Mouse (Mus musculus) heart, embryonic 12.5 days (tissue): ENCODE measurements around the gene Cyb5r3. TPM values are rescaled to one million over a fixed set of nuclear protein-coding genes. Genes with fewer than 3 reads are reported as not detected.
"Not testable (repeated sequence)": the region's sequence is repeated elsewhere in the genome, so short reads cannot be mapped to it uniquely, and the experiment has no call there.

Experiments
- ATAC-seq: fragments of 200-750 bp; cut with Nextera tagmentation; 2 replicates; pipeline ENCODE4 v1.8.0; 2017; ENCODE audit warnings: moderate TSS enrichment, moderate library complexity; ENCODE audit not compliant: insufficient number of reproducible peaks, low FRiP score
- H3K27ac ChIP-seq: fragments of 300-500 bp; sonication (generic); 2 replicates; pipeline ENCODE4 v1.5.1; 2016; ENCODE audit warnings: mild to moderate bottlenecking, moderate library complexity; ENCODE audit not compliant: poor library complexity, severe bottlenecking
- H3K27me3 ChIP-seq: fragments of 300-500 bp; sonication (generic); replicated peaks from 2 replicates; pipeline ENCODE4 v1.6.1; 2016; ENCODE audit warnings: mild to moderate bottlenecking, moderate library complexity
- H3K36me3 ChIP-seq: fragments of 300-500 bp; sonication (generic); 2 replicates; pipeline ENCODE4 v1.6.1; 2016; ENCODE audit warnings: mild to moderate bottlenecking, moderate library complexity
- H3K4me1 ChIP-seq: fragments of 300-500 bp; sonication (generic); replicated peaks from 2 replicates; pipeline ENCODE4 v1.6.1; 2016; ENCODE audit warnings: mild to moderate bottlenecking
- H3K4me2 ChIP-seq: fragments of 300-500 bp; sonication (generic); 2 replicates; pipeline ENCODE4 v1.6.1; 2016; ENCODE audit warnings: mild to moderate bottlenecking, moderate library complexity
- H3K4me3 ChIP-seq: fragments of 300-500 bp; sonication (generic); 2 replicates; pipeline ENCODE4 v1.5.1; 2016; ENCODE audit warnings: mild to moderate bottlenecking
- H3K9ac ChIP-seq: fragments of 300-500 bp; sonication (generic); 2 replicates; pipeline ENCODE4 v1.6.1; 2016; ENCODE audit warnings: mild to moderate bottlenecking, moderate library complexity
- H3K9me3 ChIP-seq: fragments of 300-500 bp; sonication (generic); replicated peaks from 2 replicates; pipeline ENCODE4 v1.6.1; 2016; ENCODE audit warnings: mild to moderate bottlenecking, moderate library complexity
- WGBS: fragments of 180-500 bp; shearing (Covaris S2); methylation state at CpG from one replicate; pipeline ENCODE4 v1.1.7; 2016; 5-methylcytosine and 5-hydroxymethylcytosine counted together
- polyA plus RNA-seq: library from polyadenylated mRNA; unstranded; fragments of >200 nt; fragmentation: Nextera tagmentation; extraction: Ambion mirVana; gene quantifications from 2 replicates; pipeline ENCODE4 v1.2.1, GENCODE M21; 2016

The Cyb5r3 gene
- polyA plus RNA-seq, 1 experiment from 2014 or later: 136 TPM

DNA sequence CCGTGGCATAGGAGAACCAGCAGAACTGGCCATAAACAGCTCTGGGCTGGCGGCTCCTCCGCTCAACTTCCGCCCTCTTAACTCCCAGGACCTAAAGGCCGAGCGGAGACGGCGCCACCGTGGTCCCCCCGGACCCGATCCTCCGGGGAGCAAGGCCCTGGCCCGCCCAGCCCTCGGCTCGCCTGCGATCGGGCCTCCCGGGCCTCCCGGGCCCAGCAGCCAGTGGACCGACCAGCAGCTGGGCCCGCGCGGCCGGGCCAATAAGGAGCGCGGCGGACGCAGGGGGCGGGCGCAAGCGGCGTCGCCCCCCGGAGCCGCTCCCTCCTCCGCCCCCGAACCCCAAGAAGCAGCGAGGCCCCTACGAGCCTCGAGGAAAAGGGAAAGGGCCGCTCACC lies 23.6 kb downstream of the Cyb5r3 start:
- H3K4me1 ChIP-seq: peaks cover 8% of the 10 kb centered on the region
- H3K9ac ChIP-seq: peak overlapping the region; percentile 85
- H3K4me2 ChIP-seq: peak overlapping the region; percentile 93
- peak overlapping the region; percentile 94 for H3K27ac ChIP-seq
- peak; percentile 90 for ATAC-seq
- no peaks in the 10 kb centered on the region for H3K27me3 ChIP-seq
- H3K36me3 ChIP-seq: peaks cover 31% of the 10 kb centered on the region
- WGBS: under 1% methylated on average over 36 of the region's 41 CpGs
- H3K9me3 ChIP-seq: no peaks in the 10 kb centered on the region
- peak overlapping the region; percentile 65 for H3K4me3 ChIP-seq

GRCm38 (mm10) chr15:83148395-83148794 lies 24.0 kb downstream of the Cyb5r3 start:
- Histone ChIP-seq H3K4me3 (peak overlapping the region; percentile 65), H3K27ac (peak overlapping the region; percentile 94), H3K9ac (peak overlapping the region; percentile 85), H3K27me3 (no peaks in the 10 kb centered on the region), H3K36me3 (peaks cover 29% of the 10 kb centered on the region), H3K4me2 (peak overlapping the region; percentile 93), H3K9me3 (no peaks in the 10 kb centered on the region), H3K4me1 (peaks cover 10% of the 10 kb centered on the region)
- ATAC-seq: no peak
- 3% methylated on average over 21 of the region's 21 CpGs for WGBS

- WGBS: 85% methylated on average over 6 of the region's 6 CpGs
- Histone ChIP-seq H3K9ac (no peak overlapping the region), H3K36me3 (peaks cover 25% of the 10 kb centered on the region), H3K4me3 (no peak overlapping the region), H3K4me2 (no peak overlapping the region), H3K4me1 (peaks cover 31% of the 10 kb centered on the region), H3K9me3 (no peaks in the 10 kb centered on the region), H3K27ac (no peak overlapping the region), H3K27me3 (no peaks in the 10 kb centered on the region)
- no peak for ATAC-seq
Measured at GRCm38 (mm10) chr15:83145541-83145940, 26.9 kb downstream of the Cyb5r3 start.

DNA sequence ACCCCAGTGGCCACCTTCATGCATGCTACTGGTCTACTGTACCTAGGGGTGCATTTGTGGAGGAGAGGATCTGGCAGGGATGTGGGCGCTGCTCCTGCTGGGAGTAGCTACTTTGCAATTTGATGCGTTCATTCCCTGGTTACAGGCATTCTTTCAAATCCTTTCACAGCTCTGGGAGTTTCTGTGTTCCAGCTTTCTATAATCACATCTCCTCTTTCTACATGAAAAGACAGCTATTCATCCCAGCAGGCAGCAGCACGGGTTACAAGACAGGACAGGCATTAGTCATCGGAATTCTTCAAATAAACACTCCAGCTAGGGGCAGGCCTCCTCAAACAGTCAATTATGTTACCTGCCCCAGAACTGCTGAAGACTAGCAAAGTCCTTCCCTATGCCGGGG lies 29.5 kb downstream of the Cyb5r3 start:
- Histone ChIP-seq H3K9me3 (no peaks in the 10 kb centered on the region), H3K27ac (no peak overlapping the region), H3K4me2 (no peak overlapping the region), H3K9ac (peak overlapping the region; percentile 4; the same call in 1 of the 2 replicates), H3K4me1 (peaks cover 30% of the 10 kb centered on the region), H3K27me3 (no peaks in the 10 kb centered on the region), H3K4me3 (no peak overlapping the region), H3K36me3 (peaks cover 38% of the 10 kb centered on the region)
- no peak for ATAC-seq
- WGBS: 62% methylated on average over 5 of the region's 5 CpGs

GRCm38 (mm10) chr15:83135654-83136053 lies 36.7 kb downstream of the Cyb5r3 start:
- peaks cover 5% of the 10 kb centered on the region; the same call in 1 of the 2 replicates for H3K4me1 ChIP-seq
- WGBS: 60% methylated on average over 2 of the region's 2 CpGs
- H3K9me3 ChIP-seq: no peaks in the 10 kb centered on the region
- no peaks in the 10 kb centered on the region for H3K27me3 ChIP-seq
- H3K9ac ChIP-seq: no peak overlapping the region
- no peak overlapping the region for H3K4me3 ChIP-seq
- no peak overlapping the region for H3K4me2 ChIP-seq
- H3K36me3 ChIP-seq: peaks cover 81% of the 10 kb centered on the region
- no peak overlapping the region for H3K27ac ChIP-seq
- ATAC-seq: no peak

DNA sequence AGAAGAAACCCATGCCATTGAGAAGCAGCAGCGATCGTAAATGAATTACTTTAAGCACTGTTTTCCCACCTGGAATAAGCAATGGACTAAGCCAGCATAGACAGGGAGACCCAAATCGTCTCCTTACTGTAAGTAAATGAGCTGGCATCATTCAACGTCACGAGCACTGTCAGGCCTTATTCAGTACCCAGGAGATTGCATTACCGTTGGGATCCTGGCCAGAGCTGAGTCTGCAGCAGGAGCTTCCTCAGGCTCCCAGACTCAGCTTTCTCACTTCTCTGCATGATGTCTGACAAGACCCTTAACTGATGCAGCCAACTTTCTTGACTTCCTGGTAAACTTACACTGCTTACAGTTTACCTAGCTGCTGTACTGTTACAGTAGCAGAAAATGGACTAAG lies 37.7 kb downstream of the Cyb5r3 start:
- H3K27me3 ChIP-seq: no peaks in the 10 kb centered on the region
- H3K9me3 ChIP-seq: no peaks in the 10 kb centered on the region
- H3K4me1 ChIP-seq: no peaks in the 10 kb centered on the region
- H3K9ac ChIP-seq: no peak overlapping the region
- H3K27ac ChIP-seq: no peak overlapping the region
- WGBS: 91% methylated on average over 6 of the region's 6 CpGs
- H3K4me3 ChIP-seq: no peak overlapping the region
- peaks cover 91% of the 10 kb centered on the region for H3K36me3 ChIP-seq
- ATAC-seq: no peak
- H3K4me2 ChIP-seq: no peak overlapping the region

DNA sequence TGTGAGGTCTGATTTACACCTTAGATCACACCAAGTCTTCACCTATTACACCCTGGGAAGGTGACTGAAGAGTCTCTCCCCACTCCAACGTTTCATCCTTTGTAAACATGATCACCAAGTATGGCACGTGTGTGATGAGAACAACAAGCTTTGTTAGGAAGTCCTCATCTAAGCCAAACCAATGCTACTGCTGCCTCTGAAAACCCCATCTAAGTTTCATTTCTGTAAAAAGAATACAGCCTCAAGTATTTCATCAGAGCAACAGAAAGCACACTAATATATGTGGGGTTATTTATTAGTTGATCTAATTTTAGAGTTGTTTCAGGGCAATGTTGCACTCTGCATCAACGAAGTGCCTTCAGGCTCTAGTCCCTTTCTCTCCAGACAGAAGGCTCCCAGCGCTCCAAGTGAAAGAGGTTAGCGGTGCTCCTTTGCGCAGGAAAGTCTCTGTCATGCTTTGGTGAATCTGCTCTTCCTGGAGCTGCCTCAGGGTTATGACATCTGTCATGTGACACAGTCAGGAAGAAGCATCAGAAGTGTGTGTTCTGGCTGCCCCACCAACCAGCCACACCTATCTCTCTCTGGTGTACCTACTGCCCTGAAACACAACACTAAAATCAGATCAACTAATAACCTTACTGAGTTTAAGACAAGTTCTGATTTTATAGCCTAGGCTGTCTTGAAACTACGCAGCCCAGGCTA lies 42.7 kb downstream of the Cyb5r3 start:
- H3K4me1 ChIP-seq: no peaks in the 10 kb centered on the region
- no peak overlapping the region for H3K4me2 ChIP-seq
- no peak overlapping the region for H3K27ac ChIP-seq
- H3K36me3 ChIP-seq: peaks cover 96% of the 10 kb centered on the region
- no peak overlapping the region for H3K4me3 ChIP-seq
- no peaks in the 10 kb centered on the region for H3K27me3 ChIP-seq
- ATAC-seq: no peak
- WGBS: 90% methylated on average over 7 of the region's 7 CpGs
- no peaks in the 10 kb centered on the region for H3K9me3 ChIP-seq
- H3K9ac ChIP-seq: no peak overlapping the region

GRCm38 (mm10) chr15:83127037-83127436 lies 45.4 kb downstream of the Cyb5r3 start:
- not testable (repeated sequence) for H3K27me3 ChIP-seq, H3K9me3 ChIP-seq, H3K9ac ChIP-seq, H3K27ac ChIP-seq, H3K4me2 ChIP-seq, H3K4me1 ChIP-seq, H3K4me3 ChIP-seq, ATAC-seq
- 90% methylated on average over 3 of the region's 3 CpGs for WGBS
- H3K36me3 ChIP-seq: peaks cover 69% of the 10 kb centered on the region

GRCm38 (mm10) chr15:83126582-83126981 lies 45.8 kb downstream of the Cyb5r3 start:
- no peak overlapping the region for H3K4me2 ChIP-seq
- H3K36me3 ChIP-seq: peaks cover 65% of the 10 kb centered on the region
- peaks cover 3% of the 10 kb centered on the region for H3K4me1 ChIP-seq
- no peak overlapping the region for H3K4me3 ChIP-seq
- no peaks in the 10 kb centered on the region for H3K9me3 ChIP-seq
- no peaks in the 10 kb centered on the region for H3K27me3 ChIP-seq
- 91% methylated on average over 9 of the region's 9 CpGs for WGBS
- H3K27ac ChIP-seq: no peak overlapping the region
- no peak overlapping the region for H3K9ac ChIP-seq
- ATAC-seq: no peak

GRCm38 (mm10) chr15:83124625-83125024 lies 47.8 kb downstream of the Cyb5r3 start:
- Histone ChIP-seq H3K4me3 (no peak overlapping the region), H3K36me3 (peaks cover 52% of the 10 kb centered on the region), H3K9ac (no peak overlapping the region), H3K27ac (no peak overlapping the region), H3K27me3 (no peaks in the 10 kb centered on the region), H3K4me2 (no peak overlapping the region), H3K9me3 (no peaks in the 10 kb centered on the region), H3K4me1 (peaks cover 8% of the 10 kb centered on the region)
- WGBS: 68% methylated on average over 5 of the region's 5 CpGs
- no peak for ATAC-seq

DNA sequence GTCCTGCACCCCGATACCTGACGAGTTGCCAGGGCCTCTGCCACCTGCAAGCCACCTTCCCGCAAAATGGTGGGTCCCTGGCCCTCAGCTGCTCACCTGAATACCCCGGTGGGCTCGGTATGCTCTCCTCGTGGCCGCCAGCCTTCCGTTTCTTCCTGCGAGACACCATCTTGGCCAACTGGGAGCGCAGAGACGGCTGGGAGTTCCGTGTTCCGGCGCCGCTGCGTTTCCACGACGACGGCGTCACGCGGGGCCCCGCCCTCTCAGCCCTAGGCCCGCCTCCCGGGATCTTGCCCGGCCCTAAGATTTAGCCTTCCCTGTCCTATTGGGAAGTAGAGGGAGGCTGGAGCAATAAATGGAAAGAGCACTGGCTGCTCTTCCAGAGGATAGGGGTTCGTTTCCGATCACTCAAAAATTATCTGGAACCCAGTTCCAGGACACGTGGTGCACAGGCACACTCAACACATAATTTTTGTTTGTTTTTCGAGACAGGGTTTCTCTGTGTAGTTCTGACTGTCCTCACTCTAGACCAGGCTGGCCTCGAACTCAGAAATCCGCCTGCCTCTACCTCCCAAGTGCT lies 49.7 kb downstream of the Cyb5r3 start, which contains the start of gene Rrp7a:
TSS of gene Rrp7a (minus strand) at position 236 of the 580 bp plus-strand sequence.
- H3K9ac ChIP-seq: peak within 1 kb of the TSS; percentile 78
- peaks cover 12% of the 10 kb centered on the region for H3K4me1 ChIP-seq
- peak within 1 kb of the TSS; percentile 57 for H3K27ac ChIP-seq
- 9% methylated on average over 32 of the region's 32 CpGs for WGBS
- peak within 1 kb of the TSS; percentile 87 for H3K4me3 ChIP-seq
- H3K9me3 ChIP-seq: no peaks in the 10 kb centered on the region
- no peaks in the 10 kb centered on the region for H3K27me3 ChIP-seq
- peak within 1 kb of the TSS; percentile 96 for H3K4me2 ChIP-seq
- ATAC-seq: peak; percentile 91
- peaks cover 51% of the 10 kb centered on the region for H3K36me3 ChIP-seq
